Mouse (Mus musculus): ENCODE measurements around the gene Zfp110.
"Not testable (repeated sequence)": the region's sequence is repeated elsewhere in the genome, so short reads cannot be mapped to it uniquely, and the experiment has no call there.

GRCm38 (mm10) chr7:12880497-12880896, 45.9 kb downstream of the Zfp110 start:
- not testable (repeated sequence) for TF ChIP-seq EP300, CTCF (IDR thresholded peaks at IDR 0.05)
